8 mouse cellular contexts compared by ENCODE assay signal in the genomic region with DNA sequence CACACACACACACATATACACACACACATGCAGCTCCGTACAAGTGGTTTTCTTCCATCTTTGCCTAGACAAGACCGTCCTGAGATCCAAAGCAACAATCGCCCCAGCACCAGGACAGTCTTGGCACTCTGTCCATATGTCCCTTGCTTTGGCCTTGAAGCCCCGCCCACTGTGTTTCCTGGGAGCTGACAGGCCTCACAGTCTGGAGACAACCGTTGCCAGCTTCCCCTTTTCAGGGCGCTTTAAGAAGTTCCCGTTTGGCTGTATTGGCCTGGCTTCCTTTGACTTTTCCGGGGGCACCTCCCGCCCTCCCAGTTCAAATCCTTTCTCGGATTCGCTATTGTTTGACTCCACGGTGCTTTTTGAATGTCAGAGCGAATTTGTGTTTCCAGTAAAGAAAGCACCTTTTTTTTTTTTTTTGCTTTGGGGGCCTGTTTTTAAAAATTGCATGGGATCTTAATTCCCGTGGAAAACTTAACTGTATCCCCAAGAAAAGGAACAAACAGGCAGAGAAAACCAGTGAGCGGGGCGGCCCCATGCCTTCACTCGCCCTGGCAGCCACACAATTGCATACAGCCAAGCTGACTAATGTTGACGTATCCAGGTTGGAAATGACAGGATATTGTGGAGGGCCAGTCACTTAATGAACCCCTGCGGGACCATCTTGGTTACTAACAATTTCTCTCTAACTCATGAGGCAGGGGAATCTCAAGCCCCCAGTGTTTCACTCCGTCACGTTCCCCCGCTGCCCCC.
DNase-seq lines count a peak whose midpoint lies in the region; ATAC-seq lines count a peak whose summit lies in the region.

No protein-coding gene starts in this region.

- peak overlapping the region; percentile 34; the same call in 1 of the 2 replicates for H3K9ac ChIP-seq in embryonic facial prominence, embryonic 14.5 days (ENCODE audit: low read depth, low read length)
- no peak overlapping the region for H3K9ac ChIP-seq in heart, embryonic 15.5 days

- no peaks in the 10 kb centered on the region for H3K9me3 ChIP-seq in embryonic facial prominence, embryonic 14.5 days (ENCODE audit: control insufficient read depth, low read length)
- no peaks in the 10 kb centered on the region for H3K9me3 ChIP-seq in heart, embryonic 15.5 days (replicated peaks)

- 32% methylated on average over 22 of the region's 22 CpGs for WGBS in embryonic facial prominence, embryonic 14.5 days
- 43% methylated on average over 22 of the region's 22 CpGs for WGBS in heart, embryonic 15.5 days

- DNase-seq in urinary bladder, postnatal 14 days (ENCODE audit: low spot score) = peak; percentile 27
- no peak for DNase-seq in urinary bladder, postnatal 25 days (ENCODE audit: low spot score)
- DNase-seq in embryonic facial prominence, embryonic 14.5 days (ENCODE audit: low spot score) = peak; percentile 78
- peak; percentile 42 to 53 for DNase-seq in kidney, postnatal 4 days
- DNase-seq in adipocyte (ENCODE audit: low spot score) = no peak

- H3K27ac ChIP-seq in embryonic facial prominence, embryonic 14.5 days (replicated peaks; ENCODE audit: low read depth, low read length) = 0 out of 2 replicates have a peak overlapping the region, but pooled peaks have one; percentile 28
- H3K27ac ChIP-seq in heart, embryonic 15.5 days = no peak overlapping the region

- H3K36me3 ChIP-seq in embryonic facial prominence, embryonic 14.5 days (ENCODE audit: control insufficient read depth, insufficient read depth, low read length) = no peaks in the 10 kb centered on the region
- H3K36me3 ChIP-seq in heart, embryonic 15.5 days = no peaks in the 10 kb centered on the region

- no peaks in the 10 kb centered on the region for H3K27me3 ChIP-seq in embryonic facial prominence, embryonic 14.5 days (replicated peaks; ENCODE audit: control insufficient read depth, insufficient read depth, low read length)
- H3K27me3 ChIP-seq in heart, embryonic 15.5 days = no peaks in the 10 kb centered on the region

- H3K4me2 ChIP-seq in embryonic facial prominence, embryonic 14.5 days (ENCODE audit: low read depth, low read length) = peak overlapping the region; percentile 40
- H3K4me2 ChIP-seq in heart, embryonic 15.5 days = peak overlapping the region; percentile 41

- peaks cover 23% of the 10 kb centered on the region for H3K4me1 ChIP-seq in embryonic facial prominence, embryonic 14.5 days (ENCODE audit: control insufficient read depth, insufficient read depth, low read length)
- H3K4me1 ChIP-seq in heart, embryonic 15.5 days (replicated peaks) = peaks cover 2% of the 10 kb centered on the region; the same call in 1 of the 2 replicates

- H3K4me3 ChIP-seq in embryonic facial prominence, embryonic 14.5 days (ENCODE audit: low read depth, low read length) = no peak overlapping the region
- 0 out of 2 replicates have a peak overlapping the region, but pooled peaks have one; percentile 0 for H3K4me3 ChIP-seq in heart, embryonic 15.5 days

- ATAC-seq in embryonic facial prominence, embryonic 14.5 days (ENCODE audit: low read depth) = peak; percentile 76
- ATAC-seq in heart, embryonic 15.5 days (replicated peaks; ENCODE audit: insufficient number of reproducible peaks, insufficient read depth, low FRiP score, low read depth) = no peak
- ATAC-seq in megakaryocyte, adult 5-6 weeks (ENCODE audit: poor library complexity, severe bottlenecking) = peak; percentile 98
- no peak for ATAC-seq in frontal cortex, adult (ENCODE audit: low TSS enrichment)

Comparison
In these comparisons a context has a peak if more than half of its experiments do, and no peak if none do; other contexts are left out.
1. DNase-seq: peak in urinary bladder, postnatal 14 days (single experiment), embryonic facial prominence, embryonic 14.5 days (single experiment) and kidney, postnatal 4 days (2 of 2); none in urinary bladder, postnatal 25 days (single experiment) and adipocyte (single experiment).
2. ATAC-seq: peak in embryonic facial prominence, embryonic 14.5 days (single experiment) and megakaryocyte, adult 5-6 weeks (single experiment); none in heart, embryonic 15.5 days (single experiment) and frontal cortex, adult (single experiment).